Mouse (Mus musculus) lung, postnatal 0 days (tissue): ENCODE data around the gene Cpt1c.

Experiments
- CTCF ChIP-seq: IDR thresholded peaks from 2 replicates; pipeline ENCODE4 v1.5.1; 2016; ENCODE audit warnings: antibody characterized with exemption, mild to moderate bottlenecking
- EP300 ChIP-seq: IDR thresholded peaks from 2 replicates; pipeline ENCODE4 v1.6.1; 2016; ENCODE audit warnings: antibody characterized with exemption, mild to moderate bottlenecking, control low read depth

- no peak for TF ChIP-seq CTCF
- no peak for TF ChIP-seq EP300
These were observed 20.4 kb downstream of the Cpt1c start for GRCm38 (mm10) chr7:44954091-44954885.
